Mouse (Mus musculus): ENCODE measurements around the gene Tomm20.

The Tomm20 gene

DNA sequence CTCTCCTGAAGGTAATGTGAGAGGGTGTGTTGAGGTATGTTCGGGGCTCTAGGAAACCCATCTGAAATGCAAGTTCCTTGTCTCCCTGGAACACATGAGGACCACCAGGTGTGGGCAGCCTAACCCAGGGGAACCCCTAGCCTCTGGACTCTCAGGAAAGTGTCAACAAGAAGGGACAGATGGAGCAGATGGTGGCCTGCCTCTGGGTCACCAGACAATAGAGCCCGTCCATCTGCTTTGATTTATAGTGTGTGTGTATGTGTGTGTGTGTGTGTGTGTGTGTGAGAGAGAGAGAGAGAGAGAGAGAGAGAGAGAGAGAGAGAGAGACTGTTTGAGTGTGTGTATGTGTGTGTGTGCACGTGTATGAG is 58.0 kb downstream of the Tomm20 start:
- in situ Hi-C loops (cut with MboI, MseI): loop anchor here (10.0 kb wide), 1 partner anchor 1833 kb away; the partner anchor contains the start of gene Disc1

DNA sequence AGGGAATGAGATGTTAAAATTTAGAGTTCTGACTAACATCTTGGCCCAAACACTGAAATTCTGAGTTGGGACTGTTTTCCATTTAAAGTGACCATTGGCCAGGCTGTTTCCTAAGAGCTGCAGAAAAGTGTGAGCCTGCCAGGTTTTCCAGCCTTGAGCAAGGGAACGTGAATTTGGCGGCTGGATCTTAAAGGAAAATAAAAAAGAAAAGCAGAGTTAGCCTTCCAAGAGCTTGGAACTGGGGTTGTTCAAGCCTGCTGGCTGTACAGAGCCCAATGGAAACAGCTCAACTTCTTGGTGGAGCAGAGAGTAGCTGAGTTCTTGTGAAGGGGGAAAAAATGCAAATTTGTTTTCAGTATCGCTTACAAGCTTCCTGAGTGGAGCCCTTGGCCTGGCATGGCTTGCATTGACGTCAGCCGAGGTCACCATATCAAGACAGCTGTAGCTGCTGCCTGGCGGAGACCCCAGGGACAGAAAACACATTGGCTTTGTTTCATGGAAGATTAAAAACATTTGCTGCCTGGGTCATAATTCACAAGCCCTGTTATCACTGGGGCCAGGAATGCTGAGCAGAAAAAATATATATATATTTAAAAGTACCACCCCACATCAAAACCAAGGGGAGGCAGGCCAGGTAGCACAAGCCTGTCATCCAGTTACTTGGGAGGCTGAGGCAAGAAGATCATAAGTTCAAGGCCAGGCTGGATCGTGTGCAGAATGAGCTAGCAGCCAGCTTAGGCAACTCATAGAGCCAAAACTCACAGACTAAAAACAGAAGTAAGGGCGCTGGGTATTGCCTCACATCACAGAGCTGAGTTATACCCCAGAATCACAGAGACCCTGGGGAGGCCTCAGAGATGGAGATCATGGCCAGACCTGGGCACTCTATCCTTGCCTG is 58.7 kb downstream of the Tomm20 start:
- in situ Hi-C loops (cut with MboI, MseI): loop anchor here (10.0 kb wide), 1 partner anchor 1832 kb away; the partner anchor contains the start of gene Disc1

DNA sequence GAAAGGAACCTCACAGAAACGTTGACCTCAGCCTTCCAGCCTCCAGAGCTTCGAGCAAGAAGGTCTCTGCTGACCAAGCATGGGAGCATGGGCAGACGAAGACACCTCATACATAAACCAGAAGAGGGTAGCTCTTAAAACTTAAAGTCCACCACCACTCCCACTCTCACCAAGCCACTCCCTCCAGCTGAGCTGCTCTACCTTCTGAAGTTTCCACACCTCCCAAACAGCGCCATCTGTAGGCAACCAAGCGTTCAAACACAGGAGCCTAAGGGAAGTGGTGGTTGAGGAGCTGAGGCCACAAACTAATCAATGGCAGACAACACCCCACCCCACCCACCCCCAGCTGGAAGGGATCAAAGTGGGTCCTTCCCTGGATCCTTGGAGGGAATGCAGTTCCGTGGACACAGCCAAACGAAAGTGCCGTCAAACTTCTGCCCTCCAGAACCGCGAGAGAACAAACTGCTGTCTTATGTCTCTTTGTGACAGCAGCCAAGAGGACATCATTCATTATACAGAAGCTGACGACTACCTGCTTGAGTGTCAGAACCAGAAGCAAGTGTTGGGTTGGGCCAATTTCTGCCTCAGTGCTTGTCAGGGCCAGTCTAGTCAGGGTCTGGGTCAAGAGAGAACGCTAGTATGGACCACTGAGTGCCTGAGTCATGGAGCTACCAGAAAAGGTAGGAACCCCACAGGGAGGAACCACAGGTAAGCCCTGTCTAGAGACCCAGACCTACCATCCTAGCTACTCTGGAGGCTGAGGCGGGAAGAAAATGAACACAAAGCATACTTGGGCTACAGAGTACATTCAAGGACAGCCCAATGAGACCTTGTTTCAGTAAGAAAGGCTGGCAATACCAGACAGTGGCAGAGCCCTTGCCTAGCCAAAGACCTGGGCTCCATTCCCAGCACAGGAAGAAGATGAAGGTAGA is 59.8 kb downstream of the Tomm20 start:
- in situ Hi-C loops (cut with MboI, MseI): loop anchor here (10.0 kb wide), 1 partner anchor 1831 kb away; the partner anchor contains the start of gene Disc1

DNA sequence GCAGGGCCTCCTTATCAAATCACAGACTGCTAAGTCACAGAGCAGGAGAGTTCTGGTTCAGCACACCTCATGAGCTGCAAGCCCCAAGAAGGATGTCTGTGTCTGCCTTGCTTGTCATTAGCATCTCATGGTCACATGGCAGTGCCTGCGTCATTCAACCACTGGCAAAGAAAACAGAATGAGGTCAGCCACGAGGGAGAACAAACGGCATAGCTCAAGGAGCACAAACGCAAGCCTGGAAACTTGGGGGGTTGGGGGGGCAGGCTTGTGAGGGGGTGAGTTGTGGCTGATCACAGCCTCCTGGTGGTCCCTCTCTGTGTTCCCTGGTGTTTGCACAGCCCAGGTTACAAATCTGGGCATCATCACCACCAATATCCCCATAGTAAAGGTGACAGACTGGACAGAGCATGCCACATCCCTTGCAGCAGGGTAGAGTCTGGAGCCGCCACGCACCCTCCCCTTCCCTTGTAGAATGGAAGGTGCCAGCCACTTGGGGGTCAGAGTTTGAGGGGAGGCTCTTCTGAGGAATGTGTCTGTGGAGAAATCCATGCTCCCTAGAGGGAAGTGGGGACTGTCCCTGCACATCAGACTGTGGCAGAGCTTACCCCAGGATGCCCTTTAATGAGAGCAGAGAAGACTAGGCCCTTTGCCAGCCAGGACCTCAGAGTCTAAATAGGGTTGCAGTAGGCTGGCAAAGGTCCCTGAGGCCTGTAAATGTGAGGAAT is 61.3 kb downstream of the Tomm20 start:
- in situ Hi-C loops (cut with MboI, MseI): loop anchor here (10.0 kb wide), 1 partner anchor 1830 kb away; the partner anchor contains the start of gene Disc1

DNA sequence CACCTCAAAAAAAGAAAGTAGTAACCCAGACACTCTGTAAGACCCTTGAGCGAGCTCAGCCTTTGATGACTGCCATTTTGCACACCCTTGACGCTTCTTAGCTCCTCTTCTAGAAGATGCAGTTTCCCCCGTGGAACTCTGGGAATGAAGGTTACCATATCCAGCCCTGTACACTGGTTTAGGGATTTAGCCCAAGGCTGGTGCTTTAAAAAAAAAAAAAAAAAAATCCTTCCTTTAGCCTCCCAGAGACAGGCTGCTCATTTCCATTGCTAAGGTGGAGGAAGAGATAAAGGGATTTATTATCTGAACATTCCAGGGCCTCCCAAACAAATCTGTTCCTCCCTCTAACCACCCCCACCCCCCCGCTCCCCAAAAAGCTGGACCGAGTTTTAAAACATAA is 61.9 kb downstream of the Tomm20 start:
- in situ Hi-C loops (cut with MboI, MseI): loop anchor here (10.0 kb wide), 1 partner anchor 1829 kb away; the partner anchor contains the start of gene Disc1

DNA sequence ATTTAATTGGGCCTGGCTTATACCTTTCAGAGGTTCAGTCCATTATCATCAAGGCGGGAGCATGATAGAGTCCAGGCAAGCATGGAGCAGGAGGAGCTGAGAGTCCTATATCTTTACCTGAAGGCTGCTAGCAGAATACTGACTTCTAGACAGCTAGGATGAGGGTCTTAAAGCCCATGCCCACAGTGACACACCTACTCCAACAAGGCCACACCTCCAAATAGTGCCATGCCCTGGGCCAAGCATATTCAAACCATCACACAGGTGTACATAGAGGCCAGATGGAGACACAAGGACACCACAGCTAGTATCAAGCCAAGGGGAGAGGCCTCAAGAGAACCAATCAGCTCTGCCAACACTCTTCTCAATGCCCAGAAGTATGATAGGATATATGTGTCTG is 63.1 kb downstream of the Tomm20 start:
- in situ Hi-C loops (cut with MboI, MseI): loop anchor here (10.0 kb wide), 1 partner anchor 1828 kb away; the partner anchor contains the start of gene Disc1

DNA sequence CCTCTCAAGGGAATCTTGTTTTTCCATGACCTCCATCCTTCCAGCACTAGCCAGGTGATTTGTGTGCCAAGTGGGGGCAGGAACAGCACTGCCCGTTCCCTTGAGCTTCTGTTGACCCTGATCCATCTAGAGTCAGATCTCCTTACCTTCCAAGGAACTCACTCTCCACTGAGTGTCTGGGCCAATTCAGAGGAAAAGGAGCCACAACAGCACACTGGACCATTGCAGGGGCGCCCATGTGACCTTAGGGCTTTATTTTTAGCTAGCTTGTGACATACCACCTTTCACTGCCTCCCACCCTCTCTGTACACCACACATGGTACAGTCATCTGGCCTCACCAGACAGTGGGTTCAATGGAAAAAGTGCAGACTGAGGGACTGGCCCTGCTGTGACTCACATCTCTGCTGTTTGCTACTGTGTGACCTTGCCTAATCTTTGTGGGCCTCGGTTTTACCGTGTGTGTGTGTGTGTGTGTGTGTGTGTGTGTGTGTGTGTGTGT is 64.0 kb downstream of the Tomm20 start:
- in situ Hi-C loops (cut with MboI, MseI): loop anchor here (10.0 kb wide), 1 partner anchor 1827 kb away; the partner anchor contains the start of gene Disc1
